Mouse (Mus musculus): Measurements from ENCODE around the gene Kank2. TPM values are rescaled to one million over a fixed set of nuclear protein-coding genes. Genes with fewer than 3 reads are reported as not detected.

Kank2 gene
- total RNA-seq, 2 experiments from 2014 or later = 11.5 to 16.6 TPM

DNA sequence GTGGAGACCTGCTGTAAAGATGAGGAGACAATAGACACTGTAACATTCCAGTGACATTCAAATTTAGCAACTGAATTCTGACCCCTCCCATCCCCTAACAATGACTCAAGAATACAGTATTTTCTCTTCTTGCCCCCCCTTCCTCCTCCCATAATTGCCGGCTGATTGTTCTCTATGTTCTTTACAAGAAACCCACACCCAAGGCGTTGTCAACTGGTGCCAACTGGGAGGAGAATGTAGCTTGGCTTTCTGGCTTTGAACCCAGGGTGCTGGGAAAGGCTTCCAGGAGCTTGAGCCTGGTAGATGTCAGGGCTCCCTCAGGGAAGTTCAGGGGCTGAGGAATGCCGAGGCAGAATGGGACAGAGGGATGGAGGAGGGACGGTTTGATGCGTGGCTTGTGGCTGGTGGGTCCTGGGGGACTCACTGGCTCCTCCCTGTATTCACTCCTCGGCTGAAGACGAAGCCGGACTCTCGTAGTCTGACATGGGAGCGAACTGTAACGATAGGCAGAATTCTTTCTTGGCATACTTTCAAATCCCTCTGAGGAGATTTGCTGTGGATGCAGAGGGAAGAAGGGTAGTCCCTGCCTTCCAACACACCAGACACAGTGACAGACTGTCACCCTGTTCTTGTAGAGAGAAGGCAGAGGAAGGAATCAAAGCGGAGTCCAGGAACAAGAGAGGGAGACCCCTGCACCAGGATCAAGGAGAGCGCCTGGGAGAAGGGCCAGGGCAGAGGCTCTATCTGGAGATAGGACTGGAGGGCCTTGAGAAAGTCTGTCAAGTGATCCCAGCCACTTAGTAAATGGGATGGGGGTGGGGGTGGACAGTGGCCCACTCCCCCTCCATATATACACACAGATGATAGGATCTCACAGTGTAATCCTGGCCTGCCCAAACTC, 29.8 kb downstream of the Kank2 start:
- Histone ChIP-seq H3K4me3 (peak overlapping the region; percentile 14; the same call in 1 of the 2 replicates), H3K27ac (peak overlapping the region; percentile 83)
- TF ChIP-seq CTCF (IDR thresholded peaks at IDR 0.05) = no peak
- intact Hi-C loops (cut with DNase I) = no loop called here
- peak; percentile 57 for DNase-seq

GRCm38 (mm10) chr9:21767896-21768295, 30.6 kb downstream of the Kank2 start:
- no peak overlapping the region for H3K4me3 ChIP-seq
- intact Hi-C loops (cut with DNase I) = no loop called here
- peak overlapping the region; percentile 83 for H3K27ac ChIP-seq
- DNase-seq = peak; percentile 70
- no peak for TF ChIP-seq CTCF (IDR thresholded peaks at IDR 0.05)

- TF ChIP-seq CTCF (IDR thresholded peaks at IDR 0.05) = no peak
Measured at GRCm38 (mm10) chr9:21764084-21764999, 34.2 kb downstream of the Kank2 start.

GRCm38 (mm10) chr9:21762135-21762534, 36.4 kb downstream of the Kank2 start:
- TF ChIP-seq CTCF (IDR thresholded peaks at IDR 0.05) = no peak
- H3K4me3 ChIP-seq = no peak overlapping the region
- intact Hi-C loops (cut with DNase I) = loop anchor here (5.0 kb wide), 1 partner anchor 40 kb away; the partner anchor contains the start of gene Ldlr
- DNase-seq = no peak
- H3K27ac ChIP-seq = peak overlapping the region; percentile 53

More at GRCm38 (mm10) chr9:21764084-21764999, 34.2 kb downstream of the Kank2 start:
- intact Hi-C loops (cut with DNase I) = loop anchor here (5.0 kb wide), 1 partner anchor 42 kb away; the partner anchor contains the start of gene Ldlr
- DNase-seq = no peak
- H3K4me3 ChIP-seq = no peak overlapping the region
- no peak overlapping the region for H3K27ac ChIP-seq

DNA sequence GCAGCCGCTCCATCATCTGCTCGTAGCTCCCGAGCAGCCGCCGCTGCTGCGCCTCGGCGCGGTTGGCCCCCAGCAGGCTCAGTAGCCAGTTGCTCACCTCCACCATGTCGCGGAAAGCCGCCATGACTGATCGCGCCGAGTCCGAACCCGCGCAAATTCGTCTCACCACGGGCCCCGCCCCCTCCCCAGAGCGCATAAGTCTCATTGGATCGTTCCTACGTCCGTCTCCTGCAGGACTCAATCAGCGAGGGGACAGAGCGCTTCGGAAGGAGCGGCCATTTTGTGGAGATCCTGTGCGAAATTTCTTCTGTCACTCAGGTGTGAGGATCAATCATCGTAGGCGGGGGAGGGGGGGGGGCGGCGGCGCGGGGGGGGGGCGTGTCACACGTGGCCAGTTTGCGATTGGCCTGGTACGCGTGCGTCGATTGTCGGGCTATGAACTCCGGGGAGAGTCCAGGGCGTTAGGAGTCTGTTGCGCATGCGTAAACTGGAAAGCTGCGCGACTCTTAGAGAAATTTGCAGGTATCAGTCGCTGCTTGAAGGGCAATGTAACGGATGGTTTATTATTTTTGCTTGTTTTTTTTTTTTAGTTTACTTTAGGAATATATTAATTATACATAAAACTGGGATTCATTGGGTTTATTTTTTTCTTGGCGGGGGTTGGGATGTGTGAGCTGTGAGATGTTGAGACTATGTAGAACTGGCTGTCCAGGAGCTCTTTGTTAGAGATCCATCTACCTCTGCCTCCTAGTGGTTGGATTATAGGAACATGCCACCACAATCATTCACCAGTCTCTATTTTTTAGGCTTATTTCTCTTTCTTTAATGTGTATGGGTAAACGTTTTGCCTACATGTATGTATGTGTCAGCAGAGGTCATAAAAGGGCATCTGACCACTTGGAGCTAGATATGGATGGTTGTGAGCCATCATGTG, 38.1 kb downstream of the Kank2 start, which contains the start of gene Spc24:
Gene Spc24, minus strand, starts transcription at position 149 of the 934 bp plus-strand sequence.
- TF ChIP-seq CTCF (IDR thresholded peaks at IDR 0.05) = peak; percentile 39; the same call in 1 of the 2 replicates
- Histone ChIP-seq H3K4me3 (peak within 1 kb of the TSS; percentile 92), H3K27ac (peak within 1 kb of the TSS; percentile 87)
- peak; percentile 95 for DNase-seq
- intact Hi-C loops (cut with DNase I) = loop anchor here (5.0 kb wide), 1 partner anchor 38 kb away; the partner anchor contains the start of gene Ldlr

- peak overlapping the region; percentile 87 for H3K27ac ChIP-seq
- TF ChIP-seq CTCF (IDR thresholded peaks at IDR 0.05) = no peak
- peak overlapping the region; percentile 92 for H3K4me3 ChIP-seq
- DNase-seq = no peak
- intact Hi-C loops (cut with DNase I) = loop anchor here (5.0 kb wide), 1 partner anchor 37 kb away; the partner anchor contains the start of gene Ldlr
Measured at GRCm38 (mm10) chr9:21759718-21760117, 38.8 kb downstream of the Kank2 start.

DNA sequence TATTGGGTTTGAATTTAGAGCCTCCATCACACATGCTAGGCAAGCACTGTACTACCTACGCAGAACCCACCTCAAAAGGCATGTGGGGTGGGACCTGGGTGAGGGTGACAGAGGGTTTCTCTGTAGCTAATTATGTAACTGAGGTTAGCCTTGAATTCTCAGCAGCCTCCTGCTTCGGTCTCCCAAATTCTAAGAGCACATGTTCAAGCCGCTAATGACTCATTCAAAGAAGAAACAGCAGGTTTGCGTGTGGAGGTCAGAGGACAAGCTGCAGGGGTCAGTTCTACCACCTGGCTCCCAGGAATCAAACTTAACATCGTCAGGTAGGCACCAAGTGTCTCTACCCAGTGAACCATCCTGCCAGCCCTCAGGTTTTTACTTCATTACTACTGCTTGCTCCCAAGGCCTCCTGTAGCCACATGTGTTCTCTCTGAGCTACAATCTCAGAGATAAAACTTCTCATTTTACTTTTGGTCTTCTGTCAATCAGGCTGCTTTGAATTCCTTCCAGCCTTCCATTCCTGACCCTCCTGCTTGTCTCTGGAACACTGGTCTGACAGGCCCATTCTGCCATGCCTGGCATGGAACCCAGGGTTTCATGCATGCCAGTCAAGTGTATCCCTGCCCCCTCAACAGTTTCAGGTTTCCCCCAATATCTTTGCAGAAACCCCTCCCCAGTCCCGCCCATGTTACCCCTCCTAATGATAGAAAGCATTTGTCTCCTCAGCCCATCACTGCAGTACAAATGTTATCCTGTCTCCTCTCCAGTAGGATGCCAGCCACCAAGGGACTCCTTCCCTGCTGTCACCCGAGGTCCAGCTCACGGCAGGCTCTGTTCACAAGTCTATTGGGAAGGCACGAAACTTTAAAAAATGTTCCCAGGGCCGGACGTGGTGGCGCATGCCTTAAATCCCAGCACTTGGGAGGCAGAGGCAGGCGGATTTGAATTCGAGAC, 39.7 kb downstream of the Kank2 start:
- Histone ChIP-seq H3K4me3 (no peak overlapping the region), H3K27ac (no peak overlapping the region)
- intact Hi-C loops (cut with DNase I) = no loop called here
- no peak for TF ChIP-seq CTCF (IDR thresholded peaks at IDR 0.05)
- DNase-seq = no peak

GRCm38 (mm10) chr9:21754516-21755321, 43.8 kb downstream of the Kank2 start:
- peak; percentile 56 for DNase-seq
- Histone ChIP-seq H3K4me3 (no peak overlapping the region), H3K27ac (peak overlapping the region; percentile 83)
- no peak for TF ChIP-seq CTCF (IDR thresholded peaks at IDR 0.05)
- intact Hi-C loops (cut with DNase I) = no loop called here

DNA sequence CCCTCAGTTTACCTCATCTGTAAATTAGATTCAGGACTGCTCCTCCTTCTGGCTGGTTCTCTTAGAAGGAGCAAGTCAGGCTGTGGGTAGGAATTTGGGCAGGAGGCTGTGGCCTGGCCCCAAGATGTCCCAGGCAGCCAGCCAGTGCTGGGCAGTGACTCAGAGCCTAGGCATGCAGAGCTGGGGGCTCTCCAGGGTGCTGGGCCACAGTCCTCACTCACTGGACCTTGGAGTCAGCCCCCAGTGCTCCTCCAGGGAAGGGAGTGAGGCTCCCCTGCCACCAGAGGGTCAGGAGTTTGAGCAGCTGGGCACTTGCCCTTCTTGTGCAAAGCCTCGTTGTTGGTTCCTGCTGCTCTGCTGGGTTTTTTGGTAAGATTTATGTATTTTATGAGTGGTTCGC, 44.5 kb downstream of the Kank2 start:
- H3K27ac ChIP-seq = peak overlapping the region; percentile 83
- intact Hi-C loops (cut with DNase I) = no loop called here
- no peak overlapping the region for H3K4me3 ChIP-seq
- peak; percentile 94 for DNase-seq
- no peak for TF ChIP-seq CTCF (IDR thresholded peaks at IDR 0.05)
